Mouse (Mus musculus): Measurements from ENCODE around the gene Capns2. TPM values are rescaled to one million over a fixed set of nuclear protein-coding genes. Genes with fewer than 3 reads are reported as not detected.

The Capns2 gene
- 0.49 TPM in 1 of 2 replicates, not detected in the other for polyA plus RNA-seq (2012; rRNA removed; ENCODE audit: low replicate concordance)

GRCm38 (mm10) chr8:92901107-92901506 lies at the start of gene Capns2:
Gene Capns2 (plus strand): TSS chr8:92901407.

DNA sequence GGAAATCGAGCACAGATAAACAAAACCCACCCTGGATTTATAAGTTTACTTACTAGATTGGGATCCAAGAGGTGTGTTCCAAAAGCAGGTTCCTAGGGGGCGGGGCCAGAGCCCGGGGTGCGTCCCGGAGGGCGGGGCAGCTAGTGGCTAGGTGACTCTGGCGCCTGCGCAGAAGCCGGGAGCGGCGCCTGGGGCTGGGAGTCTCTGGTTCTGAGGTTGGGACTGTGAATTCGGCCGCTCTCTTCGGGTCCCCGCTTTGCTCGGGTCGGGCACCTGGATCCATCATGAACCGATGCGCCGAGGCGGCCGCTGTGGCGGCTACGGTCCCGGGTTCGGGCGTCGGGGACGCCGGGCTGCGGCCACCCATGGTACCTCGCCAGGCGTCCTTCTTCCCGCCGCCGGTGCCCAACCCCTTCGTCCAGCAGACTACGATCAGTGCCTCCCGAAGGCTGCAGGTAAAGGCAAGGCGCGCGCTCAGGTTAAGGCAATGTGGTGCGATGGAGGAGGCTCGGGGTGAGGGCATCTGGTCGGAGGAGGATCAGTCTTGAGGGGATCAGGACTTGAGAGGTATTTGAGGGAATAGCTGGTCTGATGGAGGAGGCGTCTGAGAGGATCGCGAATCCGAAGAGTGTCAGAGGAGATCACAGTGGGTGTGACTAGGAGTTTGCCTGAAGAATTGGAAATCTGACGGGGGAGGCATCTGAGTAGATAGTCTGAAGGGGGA lies 45.9 kb upstream of the Capns2 start, which contains the start of gene Lpcat2:
Gene Lpcat2 (plus strand): TSS at position 169 of the 724 bp plus-strand sequence.

Other genes starting within 250 kb of the Capns2 start
- gene Irx6, start 227.1 kb upstream of the Capns2 start, polyA plus RNA-seq (2012; rRNA removed; ENCODE audit: low replicate concordance), result not detected in 2 replicates
- gene Mmp2, start 74.1 kb upstream of the Capns2 start, polyA plus RNA-seq (2012; rRNA removed; ENCODE audit: low replicate concordance), result 156 and 624 TPM in 2 replicates
- gene Lpcat2, start 46.1 kb upstream of the Capns2 start, polyA plus RNA-seq (2012; rRNA removed; ENCODE audit: low replicate concordance), result 0.82 and 7.5 TPM in 2 replicates
- 0.44 and 33.1 TPM in 2 replicates for gene Slc6a2, start 58.7 kb downstream of the Capns2 start, polyA plus RNA-seq (2012; rRNA removed; ENCODE audit: low replicate concordance)
- not detected in 2 replicates for gene Ces1a, start 146.8 kb downstream of the Capns2 start, polyA plus RNA-seq (2012; rRNA removed; ENCODE audit: low replicate concordance)
- not detected in 2 replicates for gene Ces1b, start 178.6 kb downstream of the Capns2 start, polyA plus RNA-seq (2012; rRNA removed; ENCODE audit: low replicate concordance)
- 0.54 TPM in 1 of 2 replicates, not detected in the other for gene Ces1c, start 229.9 kb downstream of the Capns2 start, polyA plus RNA-seq (2012; rRNA removed; ENCODE audit: low replicate concordance)

Data from subcutaneous adipose tissue, adult 2 months (tissue).